Mouse (Mus musculus) thymus, adult 2 months (tissue): ENCODE results near the gene Snd1.

ENCODE experiments used
- CTCF ChIP-seq: fragments of 200-500 bp; IDR thresholded peaks from 2 replicates; pipeline ENCODE4 v1.5.1; 2012; ENCODE audit warnings: mild to moderate bottlenecking, control low read depth, low read length, moderate library complexity, borderline replicate concordance; ENCODE audit not compliant: control insufficient read depth, poor library complexity, insufficient read depth; ENCODE audit errors: extremely low read depth
- POLR2A ChIP-seq: fragments of 200-500 bp; IDR thresholded peaks from 2 replicates; pipeline ENCODE4 v1.6.1; 2012; ENCODE audit warnings: mild to moderate bottlenecking, low read length, control low read depth, moderate library complexity; ENCODE audit not compliant: control insufficient read depth, poor library complexity, insufficient read depth; ENCODE audit errors: extremely low read depth

DNA sequence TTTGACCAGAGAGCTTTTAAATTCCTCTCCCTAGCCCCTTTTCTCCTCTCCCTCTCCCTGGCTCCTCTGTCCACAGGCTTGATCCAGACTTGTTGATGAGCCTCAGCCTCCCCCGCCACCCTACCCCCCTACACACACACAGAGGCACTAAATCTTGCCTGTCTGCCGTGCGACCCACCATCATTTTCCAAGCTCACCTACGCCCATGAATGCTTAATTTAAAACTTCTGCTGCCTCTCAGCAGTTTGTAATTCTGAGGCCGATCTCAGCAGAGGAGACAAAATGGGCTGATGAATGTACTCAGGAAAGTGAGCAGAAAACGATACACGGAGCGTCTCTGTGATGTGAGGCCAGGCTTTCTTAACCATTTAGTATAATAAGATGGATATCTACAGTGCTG lies 379.7 kb downstream of the Snd1 start:
- TF ChIP-seq CTCF (no peak), POLR2A (no peak)
